Mouse (Mus musculus) spleen, adult 2 months (tissue): ENCODE data around the gene Eif4g1. TPM values are rescaled to one million over a fixed set of nuclear protein-coding genes. Genes with fewer than 3 reads are reported as not detected.
A peak's percentile ranks its signal among the peaks of the same experiment; 100 is the strongest.

Experiments
- DNase-seq, 2 experiments: peaks; one replicate each; pipeline versions ENCODE4 v3.0.0 to v3.0.0-alpha.2; 2012 to 2021; ENCODE audit warnings: low spot score in 2 of 2, low read depth in 1 of 2
- H3K27ac ChIP-seq: fragments of 200-500 bp; 2 replicates; pipeline ENCODE4 v1.5.1; 2012; ENCODE audit warnings: low read length, inconsistent platforms; ENCODE audit not compliant: insufficient read depth
- H3K27me3 ChIP-seq: fragments of 200-500 bp; 2 replicates; pipeline ENCODE4 v1.6.1; 2012; ENCODE audit warnings: mild to moderate bottlenecking, moderate library complexity, low read length, inconsistent platforms; ENCODE audit not compliant: control insufficient read depth, insufficient read depth
- H3K36me3 ChIP-seq: fragments of 200-500 bp; 2 replicates; pipeline ENCODE4 v1.6.1; 2012; ENCODE audit warnings: mild to moderate bottlenecking, low read length, inconsistent platforms; ENCODE audit not compliant: control insufficient read depth, insufficient read depth
- H3K4me1 ChIP-seq: fragments of 200-500 bp; 2 replicates; pipeline ENCODE4 v1.6.1; 2011; ENCODE audit warnings: inconsistent platforms; ENCODE audit not compliant: control insufficient read depth, insufficient read depth, insufficient read length
- H3K4me3 ChIP-seq: fragments of 200-500 bp; 2 replicates; pipeline ENCODE4 v1.5.1; 2011; ENCODE audit warnings: mild to moderate bottlenecking, inconsistent platforms; ENCODE audit not compliant: insufficient read depth, insufficient read length; ENCODE audit errors: extremely low read depth
- CTCF ChIP-seq: fragments of 200-500 bp; IDR thresholded peaks from 2 replicates; pipeline ENCODE4 v1.5.1; 2011; ENCODE audit warnings: mild to moderate bottlenecking, inconsistent platforms; ENCODE audit not compliant: insufficient read depth, insufficient read length, insufficient replicate concordance; ENCODE audit errors: extremely low read depth
- POLR2A ChIP-seq: fragments of 200-500 bp; IDR thresholded peaks from 2 replicates; pipeline ENCODE4 v1.6.1; 2011; ENCODE audit warnings: low read depth, low read length, inconsistent platforms
- WGBS: fragments of 180-500 bp; shearing (Covaris S2); methylation state at CpG from one replicate; pipeline ENCODE4 v1.1.7; 2018; 5-methylcytosine and 5-hydroxymethylcytosine counted together
- polyA plus RNA-seq: library from polyadenylated mRNA; depleted of rRNA; stranded (reverse); fragments of >200 nt; gene quantifications from 2 replicates; pipeline ENCODE4 v1.2.3, GENCODE M21; 2012

The Eif4g1 gene
- polyA plus RNA-seq, 1 experiment = 257 TPM

- Histone ChIP-seq H3K36me3 (no peaks in the 10 kb centered on the region), H3K27me3 (no peaks in the 10 kb centered on the region), H3K4me1 (no peaks in the 10 kb centered on the region), H3K27ac (no peak overlapping the region), H3K4me3 (no peak overlapping the region)
- TF ChIP-seq POLR2A = no peak
- no peak for TF ChIP-seq CTCF
- 71% methylated on average over 4 of the region's 4 CpGs for WGBS
- no peak for DNase-seq
Observed at GRCm38 (mm10) chr16:20710810-20711209, 42.7 kb downstream of the Eif4g1 start.

GRCm38 (mm10) chr16:20712190-20712589 lies 44.1 kb downstream of the Eif4g1 start:
- Histone ChIP-seq H3K36me3 (no peaks in the 10 kb centered on the region), H3K27ac (no peak overlapping the region), H3K4me1 (no peaks in the 10 kb centered on the region), H3K27me3 (no peaks in the 10 kb centered on the region), H3K4me3 (no peak overlapping the region)
- 91% methylated on average over 9 of the region's 9 CpGs for WGBS
- no peak for TF ChIP-seq POLR2A
- TF ChIP-seq CTCF = no peak
- no peak for DNase-seq

- no peak overlapping the region for H3K27ac ChIP-seq
- H3K27me3 ChIP-seq = no peaks in the 10 kb centered on the region
- no peaks in the 10 kb centered on the region for H3K36me3 ChIP-seq
- DNase-seq = no peak
- no peaks in the 10 kb centered on the region for H3K4me1 ChIP-seq
- no peak overlapping the region for H3K4me3 ChIP-seq
- 87% methylated on average over 7 of the region's 7 CpGs for WGBS
- TF ChIP-seq CTCF (no peak), POLR2A (no peak)
Observed at GRCm38 (mm10) chr16:20712889-20713288, 44.8 kb downstream of the Eif4g1 start.

DNA sequence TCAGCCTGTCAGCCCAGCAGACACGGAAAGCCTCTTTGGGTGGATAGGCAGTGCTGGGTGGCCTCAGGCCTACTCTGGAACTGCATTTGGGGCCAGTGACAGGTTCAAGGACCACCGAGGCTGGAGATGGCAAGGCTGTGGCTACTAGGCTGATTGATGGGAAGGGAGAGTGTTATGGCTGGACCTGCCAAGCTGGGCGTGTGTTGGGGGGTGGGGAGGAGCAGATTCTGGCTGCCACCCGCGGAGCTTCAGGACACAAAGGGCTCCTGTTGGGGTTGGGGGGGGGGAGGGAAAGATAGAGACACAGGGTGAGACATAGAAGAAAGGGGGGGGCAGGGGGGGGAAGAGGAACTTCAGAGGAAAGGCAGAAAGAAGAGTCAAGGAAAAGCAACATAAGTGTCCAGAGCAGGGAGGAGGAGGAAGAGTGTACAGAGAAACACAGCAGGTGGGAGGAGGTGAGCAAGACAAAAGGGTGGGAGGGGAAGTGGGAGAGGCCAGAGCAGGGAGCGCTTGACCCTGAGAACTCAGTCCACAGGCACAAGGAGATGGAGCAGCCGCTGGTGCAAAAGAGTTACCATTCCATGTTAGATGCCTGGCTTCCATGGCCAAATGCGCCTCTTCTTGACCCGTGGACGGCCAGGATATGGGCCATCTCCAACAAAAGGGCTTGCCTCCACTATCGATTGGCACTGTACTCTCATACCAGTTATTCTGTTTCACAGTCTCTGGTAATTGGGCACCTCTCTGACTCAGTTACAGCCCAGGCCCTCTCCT lies 46.4 kb downstream of the Eif4g1 start:
- Histone ChIP-seq H3K4me1 (peaks cover 4% of the 10 kb centered on the region; the same call in 1 of the 2 replicates), H3K36me3 (no peaks in the 10 kb centered on the region), H3K27me3 (no peaks in the 10 kb centered on the region), H3K4me3 (no peak overlapping the region), H3K27ac (no peak overlapping the region)
- DNase-seq = no peak
- TF ChIP-seq POLR2A (no peak), CTCF (no peak)
- WGBS = 82% methylated on average over 11 of the region's 11 CpGs

DNA sequence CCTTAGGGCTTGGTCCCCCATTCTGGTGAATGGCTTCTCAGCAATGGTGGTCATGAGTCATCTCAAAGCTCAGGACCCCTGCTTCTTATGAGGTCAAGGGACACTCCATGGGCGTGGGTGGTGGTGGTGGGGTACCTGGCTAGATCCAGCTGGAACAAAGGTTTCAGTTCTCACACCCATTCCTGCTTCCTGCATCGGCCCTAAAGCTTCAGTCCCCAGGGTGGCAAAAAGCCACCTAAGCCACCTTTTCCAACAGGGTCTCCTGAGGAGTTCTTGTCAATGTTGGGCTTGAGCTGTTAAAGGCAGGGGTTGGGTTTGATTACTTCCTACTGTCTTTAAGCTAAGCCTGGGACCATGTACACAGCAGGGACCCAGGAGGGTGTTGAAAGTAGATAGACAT lies 47.0 kb downstream of the Eif4g1 start:
- Histone ChIP-seq H3K4me1 (peaks cover 4% of the 10 kb centered on the region; the same call in 1 of the 2 replicates), H3K27ac (no peak overlapping the region)
- DNase-seq = no peak

GRCm38 (mm10) chr16:20715566-20715965 lies 47.5 kb downstream of the Eif4g1 start:
- no peak for DNase-seq

More for the DNA sequence above, 47.0 kb downstream of the Eif4g1 start:
- WGBS = 83% methylated on average over 2 of the region's 2 CpGs
- H3K36me3 ChIP-seq = no peaks in the 10 kb centered on the region
- H3K4me3 ChIP-seq = no peak overlapping the region
- TF ChIP-seq POLR2A = no peak
- TF ChIP-seq CTCF = no peak
- no peaks in the 10 kb centered on the region for H3K27me3 ChIP-seq

GRCm38 (mm10) chr16:20715976-20716840 lies 48.1 kb downstream of the Eif4g1 start:
- Histone ChIP-seq H3K27ac (peak overlapping the region; percentile 41; the same call in 1 of the 2 replicates), H3K27me3 (no peaks in the 10 kb centered on the region), H3K4me3 (peak overlapping the region; percentile 74), H3K4me1 (peaks cover 4% of the 10 kb centered on the region; the same call in 1 of the 2 replicates), H3K36me3 (peaks cover 2% of the 10 kb centered on the region; the same call in 1 of the 2 replicates)
- peak in 1 of 2 experiments; percentile 58 for DNase-seq
- under 1% methylated on average over 61 of the region's 68 CpGs for WGBS
- TF ChIP-seq POLR2A = no peak
- no peak for TF ChIP-seq CTCF

More at GRCm38 (mm10) chr16:20715566-20715965, 47.5 kb downstream of the Eif4g1 start:
- no peak overlapping the region for H3K27ac ChIP-seq
- WGBS = 8% methylated on average over 12 of the region's 12 CpGs
- peaks cover 4% of the 10 kb centered on the region; the same call in 1 of the 2 replicates for H3K4me1 ChIP-seq
- no peaks in the 10 kb centered on the region for H3K27me3 ChIP-seq
- H3K36me3 ChIP-seq = peaks cover 1% of the 10 kb centered on the region; the same call in 1 of the 2 replicates
- TF ChIP-seq POLR2A = no peak
- peak overlapping the region; percentile 74 for H3K4me3 ChIP-seq
